Mouse (Mus musculus): ENCODE results near the gene Mrpl21. TPM values are rescaled to one million over a fixed set of nuclear protein-coding genes. Genes with fewer than 3 reads are reported as not detected.

Gene Mrpl21
- total and polyA plus RNA-seq, 2 experiments from 2014 or later, result 65.7 to 93.8 TPM

DNA sequence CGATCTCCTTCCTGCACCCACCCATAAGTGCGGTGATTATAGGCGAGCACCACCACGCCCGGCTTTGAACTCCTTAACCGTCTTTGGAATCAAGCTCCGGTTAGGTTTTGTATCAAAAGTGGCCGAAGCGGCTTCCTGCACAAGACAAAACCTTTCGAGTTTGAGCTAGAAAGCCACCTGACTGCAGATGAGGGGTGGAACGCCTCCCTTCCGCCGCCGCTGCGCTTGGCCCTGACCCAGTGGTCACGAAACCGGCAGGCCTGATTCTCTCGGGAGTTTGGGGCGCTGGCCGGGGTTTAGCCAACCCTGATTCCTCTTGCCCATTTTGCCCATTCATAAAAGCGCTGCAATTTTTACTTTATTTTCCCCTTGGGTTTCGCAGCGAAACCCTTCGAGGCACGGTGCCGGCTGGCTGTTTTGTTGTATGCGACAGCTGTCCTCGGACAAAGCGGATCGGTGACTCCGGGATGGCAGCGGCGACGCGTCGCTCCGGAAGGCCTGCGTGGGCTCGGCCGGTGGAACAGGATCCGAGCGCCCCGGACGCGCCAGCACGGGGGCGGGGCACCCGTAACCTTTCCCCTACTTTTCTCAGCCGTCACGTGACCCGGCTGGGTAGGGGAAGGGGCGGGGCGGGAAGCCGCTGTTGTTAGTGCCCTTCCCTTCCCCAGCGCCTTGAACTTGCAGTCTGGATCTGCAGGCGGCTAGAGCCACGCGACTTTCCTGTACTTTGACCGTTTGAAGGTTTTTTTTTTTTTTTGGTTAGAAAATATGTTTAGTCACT is 42.4 kb downstream of the Mrpl21 start:
- no peak for TF ChIP-seq CTCF (IDR thresholded peaks at IDR 0.05; ENCODE audit: low read depth)
- Histone ChIP-seq H3K27ac (peak overlapping the region; percentile 89), H3K36me3 (ENCODE audit: insufficient read depth, low read length) (no peaks in the 10 kb centered on the region), H3K4me1 (ENCODE audit: insufficient read depth, low read length) (peaks cover 20% of the 10 kb centered on the region), H3K9me3 (ENCODE audit: low read length) (no peaks in the 10 kb centered on the region), H3K4me3 (ENCODE audit: low read length) (peak overlapping the region; percentile 55), H3K4me2 (ENCODE audit: low read depth, low read length) (peak overlapping the region; percentile 85), H3K27me3 (ENCODE audit: insufficient read depth, low read length) (peaks cover 13% of the 10 kb centered on the region), H3K9ac (replicated peaks; ENCODE audit: low read length) (peak overlapping the region; percentile 47)
- WGBS, result under 1% methylated on average over 59 of the region's 59 CpGs
- peak; percentile 91 for DNase-seq (ENCODE audit: low spot score)
- ATAC-seq, result peak; percentile 82

GRCm38 (mm10) chr19:3325771-3326478 is 43.2 kb downstream of the Mrpl21 start:
- ATAC-seq (no peak), DNase-seq (ENCODE audit: low spot score) (peak; percentile 56)
- Histone ChIP-seq H3K4me3 (ENCODE audit: low read length) (peak overlapping the region; percentile 55), H3K36me3 (ENCODE audit: insufficient read depth, low read length) (no peaks in the 10 kb centered on the region), H3K27me3 (ENCODE audit: insufficient read depth, low read length) (peaks cover 13% of the 10 kb centered on the region), H3K27ac (peak overlapping the region; percentile 89), H3K4me2 (ENCODE audit: low read depth, low read length) (peak overlapping the region; percentile 85), H3K4me1 (ENCODE audit: insufficient read depth, low read length) (peaks cover 20% of the 10 kb centered on the region), H3K9me3 (ENCODE audit: low read length) (no peaks in the 10 kb centered on the region), H3K9ac (replicated peaks; ENCODE audit: low read length) (peak overlapping the region; percentile 47; the same call in 1 of the 2 replicates)
- TF ChIP-seq CTCF (IDR thresholded peaks at IDR 0.05; ENCODE audit: low read depth), result no peak
- WGBS, result 28% methylated on average over 15 of the region's 15 CpGs

GRCm38 (mm10) chr19:3326479-3327047 is 43.9 kb downstream of the Mrpl21 start:
- no peaks in the 10 kb centered on the region for H3K9me3 ChIP-seq (ENCODE audit: low read length)
- H3K4me1 ChIP-seq (ENCODE audit: insufficient read depth, low read length), result peaks cover 20% of the 10 kb centered on the region
- H3K4me3 ChIP-seq (ENCODE audit: low read length), result no peak overlapping the region
- H3K27ac ChIP-seq, result peak overlapping the region; percentile 89
- DNase-seq (ENCODE audit: low spot score), result no peak
- TF ChIP-seq CTCF (IDR thresholded peaks at IDR 0.05; ENCODE audit: low read depth), result no peak
- H3K4me2 ChIP-seq (ENCODE audit: low read depth, low read length), result peak overlapping the region; percentile 85
- ATAC-seq, result no peak
- H3K27me3 ChIP-seq (ENCODE audit: insufficient read depth, low read length), result peaks cover 12% of the 10 kb centered on the region
- peak overlapping the region; percentile 47; the same call in 1 of the 2 replicates for H3K9ac ChIP-seq (replicated peaks; ENCODE audit: low read length)
- 77% methylated on average over 12 of the region's 12 CpGs for WGBS
- H3K36me3 ChIP-seq (ENCODE audit: insufficient read depth, low read length), result no peaks in the 10 kb centered on the region

DNA sequence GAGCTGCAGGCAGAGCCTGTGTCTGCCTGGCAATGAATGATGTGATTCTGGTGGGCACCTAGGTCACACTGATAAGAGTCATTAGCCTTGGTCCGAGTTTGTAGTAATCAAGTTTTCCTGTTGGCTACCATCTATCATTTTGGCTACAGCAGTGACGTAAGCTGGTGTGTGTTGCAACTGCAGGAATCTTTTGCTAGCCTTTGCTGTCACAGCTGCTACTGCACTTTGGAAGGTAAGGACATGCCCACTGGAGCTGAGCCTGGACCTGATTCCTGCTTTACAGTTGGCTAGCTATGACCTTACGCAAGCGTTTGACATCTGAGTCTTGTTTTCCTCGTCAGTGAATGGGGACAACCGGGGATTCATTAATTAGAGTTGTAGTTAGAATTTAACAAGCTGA is 50.5 kb downstream of the Mrpl21 start:
- H3K9ac ChIP-seq (replicated peaks; ENCODE audit: low read length), result no peak overlapping the region
- DNase-seq (ENCODE audit: low spot score), result no peak
- H3K4me2 ChIP-seq (ENCODE audit: low read depth, low read length), result no peak overlapping the region
- H3K4me3 ChIP-seq (ENCODE audit: low read length), result no peak overlapping the region
- no peaks in the 10 kb centered on the region for H3K9me3 ChIP-seq (ENCODE audit: low read length)
- WGBS, result 57% methylated on average over 6 of the region's 6 CpGs
- no peaks in the 10 kb centered on the region for H3K27me3 ChIP-seq (ENCODE audit: insufficient read depth, low read length)
- no peak for ATAC-seq
- H3K4me1 ChIP-seq (ENCODE audit: insufficient read depth, low read length), result peaks cover 5% of the 10 kb centered on the region; the same call in 1 of the 2 replicates
- TF ChIP-seq CTCF (IDR thresholded peaks at IDR 0.05; ENCODE audit: low read depth), result no peak
- H3K27ac ChIP-seq, result no peak overlapping the region
- no peaks in the 10 kb centered on the region for H3K36me3 ChIP-seq (ENCODE audit: insufficient read depth, low read length)

GRCm38 (mm10) chr19:3333694-3334515 is 51.2 kb downstream of the Mrpl21 start:
- WGBS, result 29% methylated on average over 17 of the region's 17 CpGs
- ATAC-seq, result 0 out of 2 replicates have a peak, but pooled peaks have one; percentile 38
- no peaks in the 10 kb centered on the region for H3K36me3 ChIP-seq (ENCODE audit: insufficient read depth, low read length)
- no peak overlapping the region for H3K9ac ChIP-seq (replicated peaks; ENCODE audit: low read length)
- no peak overlapping the region for H3K27ac ChIP-seq
- DNase-seq (ENCODE audit: low spot score), result peak; percentile 25
- no peak for TF ChIP-seq CTCF (IDR thresholded peaks at IDR 0.05; ENCODE audit: low read depth)
- no peaks in the 10 kb centered on the region for H3K9me3 ChIP-seq (ENCODE audit: low read length)
- H3K4me1 ChIP-seq (ENCODE audit: insufficient read depth, low read length), result peaks cover 5% of the 10 kb centered on the region; the same call in 1 of the 2 replicates
- H3K27me3 ChIP-seq (ENCODE audit: insufficient read depth, low read length), result no peaks in the 10 kb centered on the region
- H3K4me3 ChIP-seq (ENCODE audit: low read length), result no peak overlapping the region
- H3K4me2 ChIP-seq (ENCODE audit: low read depth, low read length), result no peak overlapping the region

DNA sequence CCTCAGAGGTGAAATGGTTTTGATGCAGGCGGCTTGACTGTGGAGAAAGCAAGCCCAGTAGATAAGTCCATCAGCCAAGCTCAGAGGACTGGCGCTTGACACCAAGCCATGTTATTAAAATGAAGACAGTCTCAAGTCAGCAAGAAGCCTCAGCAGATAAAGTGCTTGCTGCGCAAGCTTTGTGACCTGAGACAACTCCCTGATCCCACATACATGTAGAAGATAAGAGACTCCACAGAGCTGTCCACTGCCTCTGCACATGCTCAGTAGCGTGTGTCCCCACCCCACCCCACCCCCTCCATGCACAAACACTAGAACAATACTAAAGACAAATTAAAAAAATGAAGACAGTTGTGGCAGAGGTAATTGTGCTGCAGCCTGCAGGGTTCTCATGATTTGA is 51.8 kb downstream of the Mrpl21 start:
- DNase-seq (ENCODE audit: low spot score), result no peak
- H3K27me3 ChIP-seq (ENCODE audit: insufficient read depth, low read length), result no peaks in the 10 kb centered on the region
- no peak for TF ChIP-seq CTCF (IDR thresholded peaks at IDR 0.05; ENCODE audit: low read depth)
- no peaks in the 10 kb centered on the region for H3K9me3 ChIP-seq (ENCODE audit: low read length)
- H3K9ac ChIP-seq (replicated peaks; ENCODE audit: low read length), result no peak overlapping the region
- H3K36me3 ChIP-seq (ENCODE audit: insufficient read depth, low read length), result no peaks in the 10 kb centered on the region
- no peak overlapping the region for H3K27ac ChIP-seq
- no peak overlapping the region for H3K4me3 ChIP-seq (ENCODE audit: low read length)
- 63% methylated on average over 4 of the region's 4 CpGs for WGBS
- no peak overlapping the region for H3K4me2 ChIP-seq (ENCODE audit: low read depth, low read length)
- ATAC-seq, result no peak
- peaks cover 5% of the 10 kb centered on the region; the same call in 1 of the 2 replicates for H3K4me1 ChIP-seq (ENCODE audit: insufficient read depth, low read length)

All from hindbrain, postnatal 0 days (tissue).